Mouse (Mus musculus) limb, embryonic 10.5 days (tissue): Measurements from ENCODE around the gene C9orf72. TPM values are rescaled to one million over a fixed set of nuclear protein-coding genes. Genes with fewer than 3 reads are reported as not detected.

Experiments used
- DNase-seq: peaks from one replicate; pipeline ENCODE4 v3.0.0-alpha.2; 2017; ENCODE audit warnings: low spot score
- H3K27ac ChIP-seq: fragments of 300-500 bp; sonication (generic); 2 replicates; pipeline ENCODE4 v1.5.1; 2016; ENCODE audit warnings: mild to moderate bottlenecking
- H3K27me3 ChIP-seq: fragments of 300-500 bp; sonication (generic); 2 replicates; pipeline ENCODE4 v1.6.1; 2016; ENCODE audit warnings: low read depth, mild to moderate bottlenecking; ENCODE audit not compliant: poor library complexity, severe bottlenecking
- H3K36me3 ChIP-seq: fragments of 300-500 bp; sonication (generic); 2 replicates; pipeline ENCODE4 v1.6.1; 2016; ENCODE audit warnings: mild to moderate bottlenecking, moderate library complexity
- H3K4me1 ChIP-seq: fragments of 300-500 bp; sonication (generic); 2 replicates; pipeline ENCODE4 v1.6.1; 2016
- H3K4me3 ChIP-seq: fragments of 300-500 bp; sonication (generic); 2 replicates; pipeline ENCODE4 v1.5.1; 2016; ENCODE audit warnings: mild to moderate bottlenecking, moderate library complexity
- H3K9me3 ChIP-seq: fragments of 300-500 bp; sonication (generic); replicated peaks from 2 replicates; pipeline ENCODE4 v1.6.1; 2016; ENCODE audit warnings: mild to moderate bottlenecking
- WGBS: fragments of 180-500 bp; shearing (Covaris S2); methylation state at CpG from one replicate; pipeline ENCODE4 v1.1.7; 2016; 5-methylcytosine and 5-hydroxymethylcytosine counted together
- polyA plus RNA-seq: library from polyadenylated mRNA; unstranded; fragments of >200 nt; fragmentation: Nextera tagmentation; extraction: Ambion mirVana; gene quantifications from 2 replicates; pipeline ENCODE4 v1.2.1, GENCODE M21; 2016

Gene C9orf72
- polyA plus RNA-seq, 1 experiment from 2014 or later: 11.8 TPM

- Histone ChIP-seq H3K4me3 (no peak overlapping the region), H3K27me3 (no peaks in the 10 kb centered on the region), H3K27ac (no peak overlapping the region), H3K9me3 (no peaks in the 10 kb centered on the region), H3K4me1 (peaks cover 5% of the 10 kb centered on the region; the same call in 1 of the 2 replicates), H3K36me3 (no peaks in the 10 kb centered on the region)
- WGBS: 91% methylated on average over 13 of the region's 13 CpGs
- DNase-seq: no peak
Observed at GRCm38 (mm10) chr4:35169571-35170125, 56.3 kb downstream of the C9orf72 start.

- H3K4me1 ChIP-seq: peaks cover 5% of the 10 kb centered on the region; the same call in 1 of the 2 replicates
- no peaks in the 10 kb centered on the region for H3K36me3 ChIP-seq
- H3K4me3 ChIP-seq: no peak overlapping the region
- no peaks in the 10 kb centered on the region for H3K9me3 ChIP-seq
- no peak overlapping the region for H3K27ac ChIP-seq
- 83% methylated on average over 5 of the region's 5 CpGs for WGBS
- no peaks in the 10 kb centered on the region for H3K27me3 ChIP-seq
- no peak for DNase-seq
Observed at GRCm38 (mm10) chr4:35167855-35168254, 58.1 kb downstream of the C9orf72 start.

GRCm38 (mm10) chr4:35165947-35166346 lies 60.0 kb downstream of the C9orf72 start:
- WGBS: 88% methylated on average over 3 of the region's 3 CpGs
- no peaks in the 10 kb centered on the region for H3K36me3 ChIP-seq
- no peak for DNase-seq
- H3K9me3 ChIP-seq: no peaks in the 10 kb centered on the region
- H3K4me3 ChIP-seq: no peak overlapping the region
- no peak overlapping the region for H3K27ac ChIP-seq
- peaks cover 5% of the 10 kb centered on the region; the same call in 1 of the 2 replicates for H3K4me1 ChIP-seq
- H3K27me3 ChIP-seq: no peaks in the 10 kb centered on the region

- Histone ChIP-seq H3K27ac (no peak overlapping the region), H3K36me3 (no peaks in the 10 kb centered on the region), H3K4me1 (peaks cover 5% of the 10 kb centered on the region; the same call in 1 of the 2 replicates), H3K27me3 (no peaks in the 10 kb centered on the region), H3K9me3 (no peaks in the 10 kb centered on the region), H3K4me3 (no peak overlapping the region)
- WGBS: 92% methylated on average over 2 of the region's 2 CpGs
- no peak for DNase-seq
Observed at GRCm38 (mm10) chr4:35165275-35165674, 60.7 kb downstream of the C9orf72 start.

GRCm38 (mm10) chr4:35157815-35158214 lies 68.2 kb downstream of the C9orf72 start:
- Histone ChIP-seq H3K4me1 (peaks cover 26% of the 10 kb centered on the region), H3K9me3 (no peaks in the 10 kb centered on the region), H3K27ac (no peak overlapping the region), H3K4me3 (no peak overlapping the region), H3K36me3 (no peaks in the 10 kb centered on the region), H3K27me3 (0 out of 2 replicates have a peak, but pooled peaks cover 4% of the 10 kb centered on the region)
- 68% methylated on average over 11 of the region's 11 CpGs for WGBS
- no peak for DNase-seq

- peak within 1 kb of the TSS; percentile 90 for H3K27ac ChIP-seq
- peaks cover 26% of the 10 kb centered on the region for H3K4me1 ChIP-seq
- peak; percentile 90 for DNase-seq
- H3K27me3 ChIP-seq: 0 out of 2 replicates have a peak, but pooled peaks cover 4% of the 10 kb centered on the region
- peak within 1 kb of the TSS; percentile 71 for H3K4me3 ChIP-seq
- H3K36me3 ChIP-seq: no peaks in the 10 kb centered on the region
- WGBS: under 1% methylated on average over 50 of the region's 50 CpGs
- no peaks in the 10 kb centered on the region for H3K9me3 ChIP-seq
Observed at GRCm38 (mm10) chr4:35156751-35157611, 69.0 kb downstream of the C9orf72 start, which contains the start of gene Mob3b. Mob3b (minus strand) TSS chr4:35157484.

GRCm38 (mm10) chr4:35156149-35156611 lies 69.8 kb downstream of the C9orf72 start:
- Histone ChIP-seq H3K27ac (peak overlapping the region; percentile 90), H3K9me3 (no peaks in the 10 kb centered on the region), H3K4me1 (peaks cover 26% of the 10 kb centered on the region), H3K4me3 (peak overlapping the region; percentile 71), H3K36me3 (no peaks in the 10 kb centered on the region), H3K27me3 (0 out of 2 replicates have a peak, but pooled peaks cover 4% of the 10 kb centered on the region)
- WGBS: 0% methylated on average over 26 of the region's 26 CpGs
- peak; percentile 78 for DNase-seq

GRCm38 (mm10) chr4:35155132-35155922 lies 70.6 kb downstream of the C9orf72 start:
- Histone ChIP-seq H3K27ac (peak overlapping the region; percentile 90), H3K4me1 (peaks cover 26% of the 10 kb centered on the region), H3K9me3 (no peaks in the 10 kb centered on the region), H3K27me3 (0 out of 2 replicates have a peak, but pooled peaks cover 4% of the 10 kb centered on the region), H3K36me3 (no peaks in the 10 kb centered on the region), H3K4me3 (peak overlapping the region; percentile 71)
- peak; percentile 66 for DNase-seq
- WGBS: 26% methylated on average over 20 of the region's 20 CpGs

- WGBS: 11% methylated on average over 3 of the region's 3 CpGs
- DNase-seq: no peak
Observed at GRCm38 (mm10) chr4:35154051-35154450, 71.9 kb downstream of the C9orf72 start.

GRCm38 (mm10) chr4:35151756-35152155 lies 74.2 kb downstream of the C9orf72 start, which contains the start of gene Ifnk:
Ifnk (plus strand) TSS chr4:35152056.
- Histone ChIP-seq H3K27me3 (0 out of 2 replicates have a peak, but pooled peaks cover 4% of the 10 kb centered on the region), H3K36me3 (no peaks in the 10 kb centered on the region), H3K9me3 (no peaks in the 10 kb centered on the region), H3K27ac (no peak within 1 kb of the TSS), H3K4me3 (no peak within 1 kb of the TSS), H3K4me1 (peaks cover 21% of the 10 kb centered on the region)
- DNase-seq: no peak
- 84% methylated on average over 4 of the region's 4 CpGs for WGBS

More at GRCm38 (mm10) chr4:35154051-35154450, 71.9 kb downstream of the C9orf72 start:
- Histone ChIP-seq H3K27ac (no peak overlapping the region), H3K27me3 (0 out of 2 replicates have a peak, but pooled peaks cover 4% of the 10 kb centered on the region), H3K9me3 (no peaks in the 10 kb centered on the region), H3K4me3 (no peak overlapping the region), H3K36me3 (no peaks in the 10 kb centered on the region), H3K4me1 (peaks cover 26% of the 10 kb centered on the region)

GRCm38 (mm10) chr4:35150706-35151105 lies 75.3 kb downstream of the C9orf72 start:
- H3K4me3 ChIP-seq: no peak overlapping the region
- 88% methylated on average over 3 of the region's 3 CpGs for WGBS
- H3K36me3 ChIP-seq: no peaks in the 10 kb centered on the region
- DNase-seq: no peak
- H3K4me1 ChIP-seq: peaks cover 14% of the 10 kb centered on the region
- H3K9me3 ChIP-seq: no peaks in the 10 kb centered on the region
- H3K27ac ChIP-seq: no peak overlapping the region
- H3K27me3 ChIP-seq: 0 out of 2 replicates have a peak, but pooled peaks cover 4% of the 10 kb centered on the region

- Histone ChIP-seq H3K4me3 (no peak overlapping the region), H3K36me3 (no peaks in the 10 kb centered on the region), H3K27ac (no peak overlapping the region), H3K9me3 (no peaks in the 10 kb centered on the region), H3K4me1 (peaks cover 6% of the 10 kb centered on the region; the same call in 1 of the 2 replicates), H3K27me3 (no peaks in the 10 kb centered on the region)
- WGBS: 92% methylated on average over 4 of the region's 4 CpGs
- no peak for DNase-seq
Observed at GRCm38 (mm10) chr4:35148326-35148725, 77.6 kb downstream of the C9orf72 start.
